Comparison of ENCODE assay signal across 8 mouse cellular contexts in genomic region chr14:75844111-75844695, GRCm38 (mm10). TPM values are rescaled to one million over a fixed set of nuclear protein-coding genes. Genes with fewer than 3 reads are reported as not detected.
DNase-seq lines count a peak whose midpoint lies in the region; ATAC-seq and TF ChIP-seq lines count a peak whose summit lies in the region.

No protein-coding gene starts in this region.

- H3K4me2 ChIP-seq in kidney, embryonic 16.5 days (replicated peaks; ENCODE audit: low read depth, low read length): peak overlapping the region; percentile 88
- peak overlapping the region; percentile 80 for H3K4me2 ChIP-seq in embryonic facial prominence, embryonic 14.5 days (ENCODE audit: low read depth, low read length)
- peak overlapping the region; percentile 91 for H3K4me2 ChIP-seq in myocyte (ENCODE audit: low read depth)

- 4% methylated on average over 14 of the region's 14 CpGs for WGBS in kidney, embryonic 16.5 days
- 5% methylated on average over 14 of the region's 14 CpGs for WGBS in embryonic facial prominence, embryonic 14.5 days
- 12% methylated on average over 14 of the region's 14 CpGs for WGBS in limb, embryonic 10.5 days

- peak overlapping the region; percentile 77 for H3ac ChIP-seq in myocyte (ENCODE audit: control insufficient read depth, insufficient read length)

- ATAC-seq in kidney, embryonic 16.5 days (ENCODE audit: low FRiP score, low TSS enrichment): no peak
- no peak for ATAC-seq in embryonic facial prominence, embryonic 14.5 days (ENCODE audit: low read depth)

- peak overlapping the region; percentile 89 for H3K4me3 ChIP-seq in kidney, embryonic 16.5 days (ENCODE audit: low read length)
- peak overlapping the region; percentile 90 for H3K4me3 ChIP-seq in embryonic facial prominence, embryonic 14.5 days (ENCODE audit: low read depth, low read length)
- H3K4me3 ChIP-seq in limb, embryonic 10.5 days: peak overlapping the region; percentile 91
- peak overlapping the region; percentile 66 for H3K4me3 ChIP-seq in myocyte

- no peak for DNase-seq in kidney, adult 11 months
- no peak for DNase-seq in embryonic facial prominence, embryonic 14.5 days (ENCODE audit: low spot score)
- DNase-seq in limb, embryonic 10.5 days (ENCODE audit: low spot score): no peak
- no peak for DNase-seq in Muller cell, postnatal 12 days (ENCODE audit: inconsistent ontology term)
- DNase-seq in right cerebral cortex, postnatal 14 days: no peak
- DNase-seq in left cerebral cortex, adult 11 months (ENCODE audit: low spot score): no peak

- H3K9ac ChIP-seq in kidney, embryonic 16.5 days (replicated peaks; ENCODE audit: low read length): peak overlapping the region; percentile 96
- peak overlapping the region; percentile 98 for H3K9ac ChIP-seq in embryonic facial prominence, embryonic 14.5 days (ENCODE audit: low read depth, low read length)

- H3K4me1 ChIP-seq in kidney, embryonic 16.5 days (ENCODE audit: insufficient read depth, low read length): peaks cover 23% of the 10 kb centered on the region
- H3K4me1 ChIP-seq in embryonic facial prominence, embryonic 14.5 days (ENCODE audit: control insufficient read depth, insufficient read depth, low read length): peaks cover 6% of the 10 kb centered on the region; the same call in 1 of the 2 replicates
- peaks cover 13% of the 10 kb centered on the region for H3K4me1 ChIP-seq in limb, embryonic 10.5 days

- H3K9me3 ChIP-seq in kidney, embryonic 16.5 days (ENCODE audit: low read length): no peaks in the 10 kb centered on the region
- H3K9me3 ChIP-seq in embryonic facial prominence, embryonic 14.5 days (ENCODE audit: control insufficient read depth, low read length): no peaks in the 10 kb centered on the region
- no peaks in the 10 kb centered on the region for H3K9me3 ChIP-seq in limb, embryonic 10.5 days (replicated peaks)

- TF ChIP-seq POLR2A in myocyte (IDR thresholded peaks at IDR 0.05; ENCODE audit: insufficient read length, low read depth): no peak

- peaks cover 35% of the 10 kb centered on the region for H3K79me2 ChIP-seq in myocyte (ENCODE audit: control insufficient read depth, insufficient read depth)

- no peaks in the 10 kb centered on the region for H3K27me3 ChIP-seq in kidney, embryonic 16.5 days (ENCODE audit: insufficient read depth, low read length)
- no peaks in the 10 kb centered on the region for H3K27me3 ChIP-seq in embryonic facial prominence, embryonic 14.5 days (replicated peaks; ENCODE audit: control insufficient read depth, insufficient read depth, low read length)
- H3K27me3 ChIP-seq in limb, embryonic 10.5 days (ENCODE audit: low read depth, poor library complexity, severe bottlenecking): no peaks in the 10 kb centered on the region
- H3K27me3 ChIP-seq in myocyte (ENCODE audit: control insufficient read depth, insufficient read depth, insufficient read length): no peaks in the 10 kb centered on the region

- peaks cover 25% of the 10 kb centered on the region for H3K36me3 ChIP-seq in kidney, embryonic 16.5 days (ENCODE audit: insufficient read depth, low read length)
- peaks cover 31% of the 10 kb centered on the region for H3K36me3 ChIP-seq in embryonic facial prominence, embryonic 14.5 days (ENCODE audit: control insufficient read depth, insufficient read depth, low read length)
- H3K36me3 ChIP-seq in limb, embryonic 10.5 days: peaks cover 31% of the 10 kb centered on the region
- peaks cover 32% of the 10 kb centered on the region for H3K36me3 ChIP-seq in myocyte (ENCODE audit: control insufficient read depth, insufficient read depth)

- peak overlapping the region; percentile 98 for H3K27ac ChIP-seq in kidney, embryonic 16.5 days (ENCODE audit: low read length)
- H3K27ac ChIP-seq in embryonic facial prominence, embryonic 14.5 days (replicated peaks; ENCODE audit: low read depth, low read length): peak overlapping the region; percentile 99
- peak overlapping the region; percentile 98 for H3K27ac ChIP-seq in limb, embryonic 10.5 days

TF ChIP-seq in myocyte, 11 proteins besides CTCF, POLR2A, EP300 and RAD21:
- no peak for TF ChIP-seq MAX (IDR thresholded peaks at IDR 0.05; ENCODE audit: low read depth)
- no peak for TF ChIP-seq USF1 (IDR thresholded peaks at IDR 0.05; ENCODE audit: low read depth)
- no peak for TF ChIP-seq TCF12 (IDR thresholded peaks at IDR 0.05; ENCODE audit: insufficient read depth, poor library complexity, severe bottlenecking)
- no peak for TF ChIP-seq REST (IDR thresholded peaks at IDR 0.05; ENCODE audit: insufficient read depth, insufficient read length)
- no peak for TF ChIP-seq MYOG (IDR thresholded peaks at IDR 0.05; ENCODE audit: control insufficient read depth in 1 of 3, insufficient read depth in 1 of 3, insufficient read length in 2 of 3, low read depth in 2 of 3)
- TF ChIP-seq MYOD1 (IDR thresholded peaks at IDR 0.05; ENCODE audit: control insufficient read depth in 1 of 3, insufficient read length in 2 of 3, low read depth in 2 of 3): no peak
- TF ChIP-seq E2F4 (IDR thresholded peaks at IDR 0.05; ENCODE audit: insufficient read depth): no peak
- TF ChIP-seq TCF3 (IDR thresholded peaks at IDR 0.05; ENCODE audit: insufficient read length, low read depth): no peak
- TF ChIP-seq POLR2AphosphoS2 (IDR thresholded peaks at IDR 0.05; ENCODE audit: insufficient read length, low read depth): no peak
- no peak for TF ChIP-seq SRF (IDR thresholded peaks at IDR 0.05; ENCODE audit: control insufficient read depth, insufficient read length, low read depth)
- TF ChIP-seq CEBPB (IDR thresholded peaks at IDR 0.05; ENCODE audit: insufficient read depth, poor library complexity, severe bottlenecking): no peak

RNA-seq across cellular contexts. Expression of gene Tpt1, which starts 0.7 kb away (rescaled TPM):
- polyA plus RNA-seq in kidney, embryonic 16.5 days (2015; fragmentation: Nextera tagmentation; extraction: Ambion mirVana): 868 and 911 TPM in 2 replicates
- 1,262 and 1,432 TPM in 2 replicates for polyA plus RNA-seq in embryonic facial prominence, embryonic 14.5 days (2014; fragmentation: Nextera tagmentation; extraction: Ambion mirVana)
- polyA plus RNA-seq in limb, embryonic 10.5 days (2016; fragmentation: Nextera tagmentation; extraction: Ambion mirVana): 830 and 926 TPM in 2 replicates
- polyA plus RNA-seq in myocyte (2012; fragmentation: generic; extraction: Trizol): 6,214 TPM

RNA-seq across cellular contexts. Expression of gene Slc25a30, which starts 57.4 kb away (rescaled TPM):
- 13.0 and 13.1 TPM in 2 replicates for polyA plus RNA-seq in kidney, embryonic 16.5 days (2015; fragmentation: Nextera tagmentation; extraction: Ambion mirVana)
- polyA plus RNA-seq in embryonic facial prominence, embryonic 14.5 days (2014; fragmentation: Nextera tagmentation; extraction: Ambion mirVana): 4.3 and 4.4 TPM in 2 replicates
- 4.8 and 6.2 TPM in 2 replicates for polyA plus RNA-seq in limb, embryonic 10.5 days (2016; fragmentation: Nextera tagmentation; extraction: Ambion mirVana)
- 13.0 TPM for polyA plus RNA-seq in myocyte (2012; fragmentation: generic; extraction: Trizol)
